Mouse (Mus musculus) embryonic facial prominence, embryonic 12.5 days (tissue): ENCODE measurements around the gene Tnrc6c. TPM values are rescaled to one million over a fixed set of nuclear protein-coding genes. Genes with fewer than 3 reads are reported as not detected.

Source experiments
- ATAC-seq: fragments of 200-750 bp; cut with Nextera tagmentation; 2 replicates; pipeline ENCODE4 v1.8.0; 2017; ENCODE audit not compliant: insufficient number of reproducible peaks, insufficient read depth, low FRiP score, low TSS enrichment
- H3K27ac ChIP-seq: fragments of 300-500 bp; sonication (generic); 2 replicates; pipeline ENCODE4 v1.5.1; 2016; ENCODE audit warnings: mild to moderate bottlenecking
- H3K27me3 ChIP-seq: fragments of 300-500 bp; sonication (generic); 2 replicates; pipeline ENCODE4 v1.6.1; 2016; ENCODE audit warnings: mild to moderate bottlenecking, moderate library complexity
- H3K36me3 ChIP-seq: fragments of 300-500 bp; sonication (generic); 2 replicates; pipeline ENCODE4 v1.6.1; 2016; ENCODE audit warnings: mild to moderate bottlenecking
- H3K4me1 ChIP-seq: fragments of 300-500 bp; sonication (generic); 2 replicates; pipeline ENCODE4 v1.6.1; 2016
- H3K4me2 ChIP-seq: fragments of 300-500 bp; sonication (generic); replicated peaks from 2 replicates; pipeline ENCODE4 v1.6.1; 2016; ENCODE audit warnings: mild to moderate bottlenecking, moderate library complexity
- H3K4me3 ChIP-seq: fragments of 300-500 bp; sonication (generic); 2 replicates; pipeline ENCODE4 v1.5.1; 2016; ENCODE audit warnings: mild to moderate bottlenecking
- H3K9ac ChIP-seq: fragments of 300-500 bp; sonication (generic); 2 replicates; pipeline ENCODE4 v1.6.1; 2016; ENCODE audit warnings: mild to moderate bottlenecking, moderate library complexity
- H3K9me3 ChIP-seq: fragments of 300-500 bp; sonication (generic); 2 replicates; pipeline ENCODE4 v1.6.1; 2016; ENCODE audit warnings: mild to moderate bottlenecking, moderate library complexity
- WGBS: fragments of 180-500 bp; shearing (Covaris S2); methylation state at CpG from one replicate; pipeline ENCODE4 v1.1.7; 2016; 5-methylcytosine and 5-hydroxymethylcytosine counted together
- polyA plus RNA-seq: library from polyadenylated mRNA; unstranded; fragments of >200 nt; fragmentation: Nextera tagmentation; extraction: Ambion mirVana; gene quantifications from 2 replicates; pipeline ENCODE4 v1.2.1, GENCODE M21; 2016

Tnrc6c gene
- polyA plus RNA-seq, 1 experiment from 2014 or later = 23.9 TPM

DNA sequence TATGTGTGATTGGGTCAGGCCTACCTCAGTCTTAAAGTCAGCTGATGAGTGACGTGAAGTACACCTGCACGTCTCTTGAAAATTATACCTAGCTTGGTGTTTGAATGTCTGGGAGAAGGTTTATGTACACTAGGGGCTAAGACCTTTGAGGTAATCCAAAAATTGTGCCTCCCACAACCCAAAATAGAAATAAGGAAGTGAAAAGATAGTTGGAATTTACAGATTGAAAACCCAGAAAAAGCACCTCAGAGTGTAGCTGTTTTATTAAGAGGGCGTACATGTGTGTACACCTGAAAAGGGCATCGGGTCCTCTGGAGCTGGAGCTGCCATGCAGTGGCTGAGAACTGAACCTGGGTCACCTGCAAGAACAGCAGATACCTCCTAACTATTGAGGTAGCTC is 24.1 kb downstream of the Tnrc6c start:
- H3K36me3 ChIP-seq = no peaks in the 10 kb centered on the region
- 0 out of 2 replicates have a peak, but pooled peaks cover 3% of the 10 kb centered on the region for H3K9me3 ChIP-seq
- H3K4me3 ChIP-seq = no peak overlapping the region
- H3K27me3 ChIP-seq = no peaks in the 10 kb centered on the region
- H3K9ac ChIP-seq = no peak overlapping the region
- no peak for ATAC-seq
- H3K4me2 ChIP-seq = no peak overlapping the region
- H3K27ac ChIP-seq = no peak overlapping the region
- H3K4me1 ChIP-seq = peaks cover 19% of the 10 kb centered on the region; the same call in 1 of the 2 replicates
- 83% methylated on average over 4 of the region's 4 CpGs for WGBS

DNA sequence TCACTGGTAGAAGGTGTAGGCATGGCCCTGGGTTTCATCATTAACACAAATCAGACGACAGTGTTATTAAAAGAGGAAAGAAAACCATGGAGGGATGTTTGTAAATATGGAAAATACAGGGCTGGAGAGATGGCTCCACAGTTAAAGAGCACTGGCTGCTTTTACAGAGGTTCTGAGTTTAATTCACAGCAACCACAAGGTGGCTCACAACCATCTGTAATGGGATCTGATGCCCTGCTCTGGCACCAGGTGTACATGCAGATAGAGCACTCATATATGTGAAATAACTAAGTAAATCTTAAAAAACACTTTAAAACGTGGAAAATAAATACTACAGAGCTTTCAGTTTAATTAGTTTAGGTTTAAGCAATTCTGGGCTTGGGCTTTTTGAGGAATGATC is 24.7 kb downstream of the Tnrc6c start:
- H3K36me3 ChIP-seq = no peaks in the 10 kb centered on the region
- no peak overlapping the region for H3K4me3 ChIP-seq
- WGBS = 53% methylated on average over 2 of the region's 2 CpGs
- ATAC-seq = no peak
- no peak overlapping the region for H3K27ac ChIP-seq
- H3K4me1 ChIP-seq = peaks cover 19% of the 10 kb centered on the region; the same call in 1 of the 2 replicates
- H3K4me2 ChIP-seq = no peak overlapping the region
- H3K9ac ChIP-seq = no peak overlapping the region
- 0 out of 2 replicates have a peak, but pooled peaks cover 3% of the 10 kb centered on the region for H3K9me3 ChIP-seq
- H3K27me3 ChIP-seq = no peaks in the 10 kb centered on the region

DNA sequence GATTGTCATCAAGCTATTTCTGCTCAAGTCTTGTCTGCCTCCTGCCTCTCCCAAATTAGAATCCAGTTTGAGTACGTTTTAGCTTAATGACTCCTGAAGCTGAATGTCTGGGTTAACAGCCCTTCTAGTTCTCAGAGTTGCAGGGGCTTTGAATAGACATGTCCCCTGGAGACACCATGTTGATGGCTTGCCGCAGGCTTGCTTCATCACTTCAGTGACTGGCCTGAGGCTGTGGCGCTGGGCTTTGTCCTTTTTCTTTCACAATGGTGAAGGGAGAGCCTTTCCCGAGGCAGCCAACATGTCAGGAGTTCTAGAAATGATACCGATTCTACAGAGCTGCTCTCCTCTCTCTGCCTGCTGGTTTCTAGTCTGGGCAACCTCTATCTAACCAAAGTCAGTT is 30.6 kb downstream of the Tnrc6c start:
- H3K4me2 ChIP-seq = no peak overlapping the region
- H3K9ac ChIP-seq = no peak overlapping the region
- no peaks in the 10 kb centered on the region for H3K9me3 ChIP-seq
- H3K4me1 ChIP-seq = peaks cover 38% of the 10 kb centered on the region
- H3K36me3 ChIP-seq = no peaks in the 10 kb centered on the region
- no peak overlapping the region for H3K4me3 ChIP-seq
- H3K27me3 ChIP-seq = no peaks in the 10 kb centered on the region
- no peak overlapping the region for H3K27ac ChIP-seq
- ATAC-seq = no peak
- 35% methylated on average over 5 of the region's 5 CpGs for WGBS

DNA sequence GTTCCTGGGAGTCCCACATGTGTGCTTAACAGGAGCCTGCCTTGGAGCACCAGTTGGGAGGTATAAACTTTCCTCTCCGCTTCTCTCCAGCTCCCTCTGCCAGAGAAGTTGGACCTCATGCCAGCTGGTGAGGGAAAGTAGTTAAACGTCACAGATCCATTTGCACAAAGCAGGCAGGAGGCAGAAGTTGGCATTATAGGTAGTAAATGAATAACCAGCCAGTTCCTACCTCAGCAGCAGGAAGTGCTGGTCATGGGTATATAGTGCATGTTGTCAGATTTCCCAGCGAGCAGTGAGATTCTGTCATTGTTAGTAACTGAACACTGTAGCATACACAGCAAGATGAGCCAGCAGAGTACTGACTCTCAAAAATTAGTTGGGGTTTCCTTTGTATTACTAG is 31.4 kb downstream of the Tnrc6c start:
- Histone ChIP-seq H3K9me3 (no peaks in the 10 kb centered on the region), H3K4me1 (peaks cover 38% of the 10 kb centered on the region), H3K27me3 (no peaks in the 10 kb centered on the region), H3K4me3 (no peak overlapping the region), H3K36me3 (no peaks in the 10 kb centered on the region), H3K27ac (no peak overlapping the region), H3K4me2 (no peak overlapping the region), H3K9ac (no peak overlapping the region)
- ATAC-seq = no peak
- 53% methylated on average over 3 of the region's 3 CpGs for WGBS

DNA sequence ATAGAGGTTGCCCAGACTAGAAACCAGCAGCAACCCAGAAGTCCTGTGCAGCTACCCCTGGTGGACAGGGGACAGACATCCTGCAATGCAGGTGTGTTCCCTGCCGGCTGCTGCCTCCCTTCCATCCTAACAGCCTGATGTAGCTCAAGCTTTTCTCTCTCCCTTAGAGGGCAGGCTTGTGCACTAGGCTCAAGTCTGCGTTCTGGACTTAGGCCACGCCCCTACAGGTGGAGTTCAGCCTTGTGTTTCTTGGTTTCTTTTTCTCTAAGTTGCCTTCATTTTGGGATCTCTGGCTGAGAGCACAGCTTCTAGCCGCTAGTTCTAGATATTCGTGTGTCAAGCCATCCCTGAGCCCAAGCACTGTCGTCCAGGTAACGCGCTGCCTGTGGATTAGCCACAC is 31.9 kb downstream of the Tnrc6c start:
- H3K27me3 ChIP-seq = no peaks in the 10 kb centered on the region
- WGBS = 61% methylated on average over 8 of the region's 8 CpGs
- no peak for ATAC-seq
- no peaks in the 10 kb centered on the region for H3K36me3 ChIP-seq
- H3K4me3 ChIP-seq = no peak overlapping the region
- no peaks in the 10 kb centered on the region for H3K9me3 ChIP-seq
- H3K9ac ChIP-seq = no peak overlapping the region
- no peak overlapping the region for H3K27ac ChIP-seq
- H3K4me2 ChIP-seq = no peak overlapping the region
- peaks cover 38% of the 10 kb centered on the region for H3K4me1 ChIP-seq

DNA sequence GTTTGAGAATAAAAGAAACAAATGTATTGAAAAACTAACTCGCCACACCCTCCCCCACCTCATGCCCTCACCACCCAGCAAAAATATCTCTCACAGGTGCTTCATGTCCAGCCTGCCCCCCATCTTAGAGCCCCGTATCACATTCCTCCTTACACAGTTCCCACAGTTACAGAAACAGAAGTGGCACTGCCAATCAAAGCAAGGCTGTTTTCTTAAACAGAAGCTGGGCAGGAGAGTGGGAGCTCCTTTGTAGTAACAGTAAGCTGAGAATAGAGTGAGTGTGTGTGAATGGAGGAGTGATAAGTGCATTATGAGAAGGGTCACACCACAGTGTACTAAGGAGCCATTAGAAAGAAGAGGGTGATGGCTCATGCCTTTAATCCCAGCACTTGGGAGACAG is 34.5 kb downstream of the Tnrc6c start:
- H3K9me3 ChIP-seq = no peaks in the 10 kb centered on the region
- no peak overlapping the region for H3K4me2 ChIP-seq
- H3K4me1 ChIP-seq = peaks cover 35% of the 10 kb centered on the region
- H3K27me3 ChIP-seq = no peaks in the 10 kb centered on the region
- no peak overlapping the region for H3K9ac ChIP-seq
- ATAC-seq = no peak
- H3K4me3 ChIP-seq = no peak overlapping the region
- no peaks in the 10 kb centered on the region for H3K36me3 ChIP-seq
- no peak overlapping the region for H3K27ac ChIP-seq
- WGBS = 76% methylated on average over 2 of the region's 2 CpGs

DNA sequence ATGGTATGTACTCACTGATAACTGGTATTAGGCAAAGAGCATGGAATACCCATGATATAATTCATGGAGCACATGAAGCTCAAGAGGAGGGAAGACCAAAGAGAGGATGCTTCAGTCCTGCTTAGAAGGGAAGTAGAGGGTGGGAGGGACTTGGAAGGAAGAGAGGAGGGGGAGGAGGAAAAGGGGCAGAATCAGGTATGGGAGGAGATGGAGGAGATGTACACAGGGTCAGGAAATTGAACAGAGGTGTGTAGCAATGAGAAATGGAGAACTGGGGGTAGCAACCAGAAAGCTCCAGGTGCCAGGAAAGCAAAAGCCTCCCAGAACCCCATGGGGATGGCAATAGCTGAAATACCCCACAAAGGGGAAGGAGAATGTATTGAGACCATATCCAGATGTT is 37.2 kb downstream of the Tnrc6c start:
- no peaks in the 10 kb centered on the region for H3K9me3 ChIP-seq
- no peak overlapping the region for H3K27ac ChIP-seq
- no peaks in the 10 kb centered on the region for H3K27me3 ChIP-seq
- H3K9ac ChIP-seq = no peak overlapping the region
- no peak overlapping the region for H3K4me3 ChIP-seq
- ATAC-seq = no peak
- H3K36me3 ChIP-seq = no peaks in the 10 kb centered on the region
- H3K4me1 ChIP-seq = peaks cover 22% of the 10 kb centered on the region
- H3K4me2 ChIP-seq = no peak overlapping the region

DNA sequence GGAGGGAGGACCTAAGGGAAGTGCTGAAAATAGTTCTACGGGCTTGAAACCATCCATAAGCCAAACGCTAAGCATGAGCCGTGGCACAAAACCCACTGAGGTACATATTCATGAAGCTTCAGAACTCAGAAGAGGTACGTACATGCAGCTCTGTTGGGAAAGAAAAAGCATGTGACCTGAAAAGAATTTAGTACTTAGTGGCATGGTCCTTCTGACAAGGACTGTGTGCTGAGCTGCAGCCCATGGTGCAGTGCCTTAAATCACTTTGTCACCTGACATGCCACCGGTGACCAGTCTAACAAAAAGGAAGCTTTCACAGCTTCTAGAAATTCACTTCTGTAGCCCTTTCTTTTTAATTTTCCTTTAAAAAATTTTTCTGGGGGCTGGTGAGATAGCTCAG is 40.0 kb downstream of the Tnrc6c start:
- no peak for ATAC-seq
- Histone ChIP-seq H3K27me3 (no peaks in the 10 kb centered on the region), H3K4me2 (no peak overlapping the region), H3K36me3 (no peaks in the 10 kb centered on the region), H3K4me3 (no peak overlapping the region), H3K27ac (no peak overlapping the region), H3K9ac (no peak overlapping the region), H3K4me1 (peaks cover 11% of the 10 kb centered on the region), H3K9me3 (no peaks in the 10 kb centered on the region)
- 91% methylated on average over 5 of the region's 5 CpGs for WGBS

DNA sequence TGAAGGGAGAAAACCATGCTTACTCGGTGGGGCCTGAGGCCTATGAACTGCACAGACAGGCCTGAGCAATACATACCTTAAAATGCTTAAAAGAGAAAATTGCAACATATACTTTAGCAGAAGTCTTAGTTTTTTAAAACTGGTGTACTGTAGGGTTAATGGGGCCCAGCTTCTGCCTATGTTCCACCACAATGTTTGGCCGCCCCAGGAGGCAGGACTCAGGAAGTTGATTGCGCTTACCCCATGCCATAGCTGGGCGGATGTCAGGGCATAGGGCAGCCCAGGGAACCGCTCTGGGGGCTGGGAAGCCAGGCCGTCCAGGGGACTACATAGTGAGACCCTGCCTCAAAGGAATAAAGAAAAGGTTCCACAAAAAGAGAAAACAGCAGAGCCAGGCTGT is 42.5 kb downstream of the Tnrc6c start:
- ATAC-seq = no peak
- Histone ChIP-seq H3K4me2 (no peak overlapping the region), H3K27me3 (no peaks in the 10 kb centered on the region), H3K9ac (no peak overlapping the region), H3K36me3 (no peaks in the 10 kb centered on the region), H3K4me1 (peaks cover 11% of the 10 kb centered on the region), H3K4me3 (no peak overlapping the region), H3K9me3 (no peaks in the 10 kb centered on the region), H3K27ac (peak overlapping the region; percentile 37; the same call in 1 of the 2 replicates)
- WGBS = 43% methylated on average over 6 of the region's 6 CpGs

DNA sequence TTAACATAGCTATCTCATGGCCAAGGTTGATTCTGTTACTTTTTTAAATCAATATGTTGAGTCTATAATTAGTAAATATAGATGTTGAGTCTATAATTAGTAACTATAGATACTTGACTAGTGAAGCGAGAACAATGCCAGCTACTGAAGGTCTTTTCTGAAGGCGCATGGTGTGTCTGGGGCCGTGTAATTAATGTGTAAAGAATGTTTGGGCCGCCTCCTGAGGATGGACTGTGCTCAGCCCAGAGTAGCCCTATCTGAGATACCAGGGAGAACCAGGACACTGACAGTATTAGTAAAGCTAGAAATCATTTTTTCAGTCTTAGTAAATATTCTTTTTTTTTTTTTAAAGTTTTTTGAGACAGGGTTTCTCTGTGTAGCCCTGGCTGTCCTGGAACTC is 46.8 kb downstream of the Tnrc6c start:
- Histone ChIP-seq H3K27me3 (no peaks in the 10 kb centered on the region), H3K27ac (no peak overlapping the region), H3K9ac (no peak overlapping the region), H3K4me2 (no peak overlapping the region), H3K36me3 (peaks cover 17% of the 10 kb centered on the region), H3K4me1 (peaks cover 11% of the 10 kb centered on the region), H3K4me3 (no peak overlapping the region), H3K9me3 (no peaks in the 10 kb centered on the region)
- ATAC-seq = no peak
- 78% methylated on average over 4 of the region's 4 CpGs for WGBS

DNA sequence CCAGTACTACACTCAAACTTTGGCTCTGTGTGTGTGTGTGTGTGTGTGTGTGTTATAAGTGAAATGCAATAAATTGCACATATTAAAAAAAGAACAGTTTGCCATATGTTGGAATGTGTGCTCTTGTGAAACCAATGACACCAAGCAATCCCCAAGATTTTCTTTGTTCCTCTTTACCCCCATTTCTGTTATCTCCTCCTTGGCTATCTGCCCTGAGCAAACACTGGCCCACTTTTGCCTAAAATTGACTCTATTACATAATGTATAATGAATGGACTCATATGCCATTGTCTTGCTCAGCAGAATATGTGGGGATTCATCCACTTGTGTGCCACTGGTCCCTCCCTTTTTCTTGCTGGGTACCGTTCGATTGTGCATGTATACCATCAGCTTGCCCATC is 52.2 kb downstream of the Tnrc6c start:
- Histone ChIP-seq H3K9me3 (no peaks in the 10 kb centered on the region), H3K4me1 (no peaks in the 10 kb centered on the region; the same call in 1 of the 2 replicates), H3K36me3 (peaks cover 17% of the 10 kb centered on the region), H3K4me2 (no peak overlapping the region), H3K4me3 (no peak overlapping the region), H3K9ac (no peak overlapping the region), H3K27ac (no peak overlapping the region), H3K27me3 (no peaks in the 10 kb centered on the region)
- 90% methylated on average over 2 of the region's 2 CpGs for WGBS
- no peak for ATAC-seq

DNA sequence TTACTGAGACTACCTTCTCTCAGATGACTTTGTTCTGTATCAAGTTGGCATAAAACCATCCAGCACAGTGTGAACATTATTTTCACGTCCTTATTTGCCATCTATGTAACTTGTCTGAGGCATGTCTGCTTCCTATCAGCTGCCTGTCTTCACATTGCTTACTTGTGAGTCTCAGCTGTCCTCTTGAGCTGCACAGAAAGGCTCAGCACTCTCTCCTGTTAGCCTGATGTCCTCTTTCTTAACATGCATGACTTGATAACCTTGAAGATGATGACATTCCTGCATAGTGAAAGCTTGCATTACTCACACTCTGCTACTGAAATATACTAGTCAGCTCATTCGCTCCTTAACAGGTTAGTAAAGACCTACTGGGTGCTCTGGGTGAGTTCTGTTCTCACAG is 53.1 kb downstream of the Tnrc6c start:
- no peak for ATAC-seq
- Histone ChIP-seq H3K4me3 (no peak overlapping the region), H3K27me3 (no peaks in the 10 kb centered on the region), H3K4me1 (no peaks in the 10 kb centered on the region; the same call in 1 of the 2 replicates), H3K9me3 (no peaks in the 10 kb centered on the region), H3K9ac (no peak overlapping the region), H3K36me3 (peaks cover 24% of the 10 kb centered on the region), H3K4me2 (no peak overlapping the region), H3K27ac (no peak overlapping the region)
- WGBS = 87% methylated on average over 2 of the region's 2 CpGs

DNA sequence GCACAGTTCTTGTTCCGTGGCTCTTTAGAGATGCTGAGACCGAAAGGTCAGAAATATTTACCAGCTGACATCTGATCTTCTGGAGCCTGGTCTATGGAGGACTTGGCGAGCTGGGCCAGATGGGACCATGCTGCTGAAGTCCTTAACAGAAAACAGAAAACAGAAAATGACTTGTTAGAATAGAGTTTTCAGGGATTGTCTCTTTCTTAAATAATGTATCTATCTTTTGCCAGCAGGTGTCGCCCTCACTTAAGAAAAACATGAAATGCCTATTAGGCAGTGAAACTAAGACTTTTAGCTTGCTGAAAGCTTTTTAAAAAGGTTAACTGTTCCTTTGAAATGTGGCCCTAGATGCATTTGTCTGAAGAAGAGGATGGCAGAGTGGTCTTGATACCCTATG is 55.2 kb downstream of the Tnrc6c start:
- H3K9me3 ChIP-seq = no peaks in the 10 kb centered on the region
- ATAC-seq = no peak
- no peaks in the 10 kb centered on the region; the same call in 1 of the 2 replicates for H3K4me1 ChIP-seq
- H3K4me3 ChIP-seq = no peak overlapping the region
- H3K27me3 ChIP-seq = no peaks in the 10 kb centered on the region
- H3K27ac ChIP-seq = peak overlapping the region; percentile 58; the same call in 1 of the 2 replicates
- H3K9ac ChIP-seq = no peak overlapping the region
- H3K4me2 ChIP-seq = no peak overlapping the region
- 41% methylated on average over 4 of the region's 4 CpGs for WGBS
- H3K36me3 ChIP-seq = peaks cover 23% of the 10 kb centered on the region
